Mouse (Mus musculus) bone marrow, adult 2 months (tissue): Measurements from ENCODE around the gene Slc25a28.

Experiments
- CTCF ChIP-seq: fragments of 200-500 bp; IDR thresholded peaks from 2 replicates; pipeline ENCODE4 v1.5.1; 2011; ENCODE audit warnings: low read length, control low read depth; ENCODE audit not compliant: control insufficient read depth, insufficient read depth
- POLR2A ChIP-seq: fragments of 200-500 bp; IDR thresholded peaks from 2 replicates; pipeline ENCODE4 v1.6.1; 2011; ENCODE audit warnings: low read depth, mild to moderate bottlenecking, control low read depth, low read length, borderline replicate concordance; ENCODE audit not compliant: control insufficient read depth

DNA sequence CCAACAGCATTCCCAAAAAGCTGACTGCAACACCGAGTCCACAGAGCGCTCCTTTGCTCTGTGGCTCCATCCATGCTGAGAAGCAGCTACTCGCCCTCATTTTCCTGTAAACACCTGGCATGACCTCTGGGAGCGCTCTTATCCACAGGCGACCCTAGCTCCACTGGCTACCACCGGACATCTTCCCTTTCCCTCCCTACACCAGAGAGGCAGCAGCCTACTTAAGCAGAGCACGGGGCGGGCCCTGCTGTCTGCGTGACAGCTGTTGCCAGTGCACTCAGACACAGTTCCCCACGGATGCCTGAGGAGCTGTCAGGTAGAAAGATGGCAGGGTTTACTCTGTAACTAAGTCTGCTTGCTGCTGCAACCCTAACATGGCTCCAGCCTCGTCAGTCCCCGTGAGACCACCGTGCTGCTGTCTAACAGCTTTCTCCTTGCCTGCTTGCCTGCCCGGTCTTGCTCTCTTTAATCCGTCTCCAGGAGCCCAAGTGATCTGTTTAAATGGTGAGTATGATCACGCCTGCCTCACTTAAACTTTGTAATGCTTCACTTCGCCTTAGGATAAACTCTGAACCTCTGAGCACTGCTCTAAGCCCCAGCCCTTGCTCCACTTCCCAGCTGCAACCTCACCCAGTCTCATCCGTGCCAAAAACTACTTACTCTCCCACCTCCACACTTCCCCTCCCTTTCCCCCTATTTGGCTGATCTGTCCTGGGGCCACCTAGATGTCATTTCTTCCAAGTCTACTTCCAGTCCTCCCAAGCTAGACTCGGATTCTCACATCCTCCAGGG lies 12.3 kb downstream of the Slc25a28 start:
- no peak for TF ChIP-seq POLR2A
- TF ChIP-seq CTCF = no peak
